Mouse (Mus musculus) lung, postnatal 0 days (tissue): ENCODE data around the gene Sorcs3.

Source experiments
- CTCF ChIP-seq: IDR thresholded peaks from 2 replicates; pipeline ENCODE4 v1.5.1; 2016; ENCODE audit warnings: antibody characterized with exemption, mild to moderate bottlenecking
- EP300 ChIP-seq: IDR thresholded peaks from 2 replicates; pipeline ENCODE4 v1.6.1; 2016; ENCODE audit warnings: antibody characterized with exemption, mild to moderate bottlenecking, control low read depth

DNA sequence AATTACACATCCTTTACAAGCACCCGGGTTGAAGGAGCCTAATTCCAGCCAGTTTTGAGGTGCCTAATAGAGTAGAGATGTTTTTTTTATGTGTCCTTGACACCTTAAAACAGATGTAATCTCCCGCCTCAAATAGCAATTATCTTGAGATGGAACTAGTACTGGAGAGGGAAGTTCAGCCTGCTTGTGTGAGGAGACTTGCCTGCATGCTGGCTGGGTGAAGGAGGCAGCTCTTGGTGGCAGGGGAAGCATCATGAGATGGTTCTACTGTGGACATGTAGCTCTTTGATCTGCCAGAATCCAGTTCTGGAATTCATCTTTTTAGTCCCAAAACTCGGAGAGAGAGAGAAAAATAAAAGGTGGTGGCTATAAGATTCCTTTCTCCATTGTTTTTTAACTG is 38.2 kb downstream of the Sorcs3 start:
- TF ChIP-seq CTCF (no peak), EP300 (no peak)
